Mouse (Mus musculus) heart, embryonic 10.5 days (tissue): ENCODE data around the gene Spata22. TPM values are rescaled to one million over a fixed set of nuclear protein-coding genes. Genes with fewer than 3 reads are reported as not detected.

ENCODE experiments used
- DNase-seq: peaks from one replicate; pipeline ENCODE4 v3.0.0-alpha.2; 2017; ENCODE audit warnings: low spot score
- H3K27ac ChIP-seq: fragments of 300-500 bp; sonication (generic); 2 replicates; pipeline ENCODE4 v1.5.1; 2016; ENCODE audit warnings: mild to moderate bottlenecking
- H3K27me3 ChIP-seq: fragments of 300-500 bp; sonication (generic); 2 replicates; pipeline ENCODE4 v1.6.1; 2016; ENCODE audit warnings: mild to moderate bottlenecking; ENCODE audit not compliant: poor library complexity, insufficient read depth, severe bottlenecking
- H3K36me3 ChIP-seq: fragments of 300-500 bp; sonication (generic); 2 replicates; pipeline ENCODE4 v1.6.1; 2016; ENCODE audit warnings: mild to moderate bottlenecking, moderate library complexity
- H3K4me1 ChIP-seq: fragments of 300-500 bp; sonication (generic); 2 replicates; pipeline ENCODE4 v1.6.1; 2016; ENCODE audit warnings: mild to moderate bottlenecking
- H3K4me3 ChIP-seq: fragments of 300-500 bp; sonication (generic); 2 replicates; pipeline ENCODE4 v1.5.1; 2016; ENCODE audit warnings: mild to moderate bottlenecking, moderate library complexity
- H3K9me3 ChIP-seq: fragments of 300-500 bp; sonication (generic); 2 replicates; pipeline ENCODE4 v1.6.1; 2016; ENCODE audit warnings: mild to moderate bottlenecking, moderate library complexity
- WGBS: fragments of 180-500 bp; shearing (Covaris S2); methylation state at CpG from one replicate; pipeline ENCODE4 v1.1.7; 2016; 5-methylcytosine and 5-hydroxymethylcytosine counted together
- polyA plus RNA-seq: library from polyadenylated mRNA; unstranded; fragments of >200 nt; fragmentation: Nextera tagmentation; extraction: Ambion mirVana; gene quantifications from 2 replicates; pipeline ENCODE4 v1.2.1, GENCODE M21; 2016

Spata22 gene
- polyA plus RNA-seq, 1 experiment from 2014 or later, result not detected

DNA sequence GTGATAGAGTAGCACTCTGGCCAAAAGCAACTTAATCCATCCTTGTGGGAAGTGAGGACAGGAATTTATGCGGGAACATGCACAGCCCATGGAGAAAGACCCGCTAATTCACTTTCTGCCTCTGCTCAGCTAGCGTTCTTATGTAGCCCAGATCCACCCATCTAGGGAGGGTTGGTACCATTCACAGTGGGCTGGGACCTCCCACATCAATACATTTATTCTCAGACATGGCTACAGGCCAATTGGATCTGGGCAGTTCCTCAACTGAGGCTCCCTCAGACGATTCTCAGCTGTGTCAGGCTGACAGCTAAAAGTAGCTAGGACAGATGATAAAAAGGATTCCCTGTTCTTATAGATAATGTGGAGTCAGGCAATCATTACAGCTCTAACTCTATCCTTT, 2.2 kb upstream of the Spata22 start:
- Histone ChIP-seq H3K36me3 (no peaks in the 10 kb centered on the region), H3K27me3 (no peaks in the 10 kb centered on the region), H3K27ac (no peak overlapping the region), H3K9me3 (no peaks in the 10 kb centered on the region), H3K4me3 (no peak overlapping the region), H3K4me1 (no peaks in the 10 kb centered on the region)
- WGBS, result 69% methylated on average over 4 of the region's 4 CpGs
- DNase-seq, result no peak

DNA sequence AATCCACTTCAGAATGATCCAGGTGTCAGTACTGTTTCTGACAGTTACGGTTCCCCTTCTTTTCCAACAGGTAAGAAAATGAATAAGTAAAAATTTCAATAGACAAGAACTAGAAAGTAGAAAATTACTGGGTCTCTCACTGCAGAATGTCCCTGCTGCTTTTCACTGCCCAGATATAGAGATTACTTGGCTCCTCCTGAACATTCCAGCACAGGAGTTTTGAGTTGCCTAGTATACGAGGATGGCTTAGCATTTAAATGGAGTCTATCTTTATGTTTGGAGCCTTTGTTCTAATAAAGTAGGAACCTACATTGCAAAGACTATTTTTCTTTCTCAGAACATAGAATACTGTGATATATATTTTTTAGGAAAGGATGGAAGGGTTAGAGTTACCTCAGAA, 3.8 kb downstream of the Spata22 start:
- H3K4me3 ChIP-seq, result no peak overlapping the region
- H3K36me3 ChIP-seq, result no peaks in the 10 kb centered on the region
- DNase-seq, result no peak
- no peaks in the 10 kb centered on the region for H3K9me3 ChIP-seq
- H3K27ac ChIP-seq, result no peak overlapping the region
- H3K27me3 ChIP-seq, result no peaks in the 10 kb centered on the region
- 74% methylated on average over 2 of the region's 2 CpGs for WGBS
- no peaks in the 10 kb centered on the region for H3K4me1 ChIP-seq

- no peaks in the 10 kb centered on the region for H3K4me1 ChIP-seq
- H3K36me3 ChIP-seq, result no peaks in the 10 kb centered on the region
- DNase-seq, result no peak
- H3K27ac ChIP-seq, result no peak overlapping the region
- H3K4me3 ChIP-seq, result no peak overlapping the region
- no peaks in the 10 kb centered on the region for H3K27me3 ChIP-seq
- 61% methylated on average over 4 of the region's 4 CpGs for WGBS
- H3K9me3 ChIP-seq, result no peaks in the 10 kb centered on the region
These were observed 7.4 kb downstream of the Spata22 start for GRCm38 (mm10) chr11:73336919-73337318.

DNA sequence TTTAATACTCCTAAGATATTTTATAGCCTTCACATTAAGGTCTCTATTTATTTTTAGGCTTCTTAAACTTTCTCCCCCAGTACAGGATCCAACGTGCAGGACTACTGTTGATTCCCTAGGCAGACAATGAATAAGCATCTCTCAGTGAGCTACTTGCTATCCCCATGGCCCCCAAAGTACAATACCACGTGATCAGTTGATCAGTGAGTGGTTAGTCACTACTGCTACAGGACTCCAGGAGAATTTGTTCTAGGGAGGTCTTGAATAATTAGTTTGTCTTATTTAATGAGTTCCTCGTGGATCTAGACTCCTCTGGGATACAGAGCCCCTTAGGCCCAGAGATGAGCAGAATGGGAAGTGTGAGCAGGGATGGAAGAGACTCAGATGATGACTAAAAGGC, 20.9 kb downstream of the Spata22 start, which contains the start of gene Olfr20:
Gene Olfr20, plus strand, starts transcription at position 301 of the 400 bp plus-strand sequence.
- Histone ChIP-seq H3K27me3 (no peaks in the 10 kb centered on the region), H3K4me3 (no peak within 1 kb of the TSS), H3K36me3 (no peaks in the 10 kb centered on the region), H3K9me3 (no peaks in the 10 kb centered on the region), H3K27ac (no peak within 1 kb of the TSS), H3K4me1 (no peaks in the 10 kb centered on the region)
- 42% methylated on average over 3 of the region's 3 CpGs for WGBS
- no peak for DNase-seq

GRCm38 (mm10) chr11:73370946-73371345, 41.4 kb downstream of the Spata22 start, which contains the start of gene Olfr376:
Gene Olfr376 (plus strand): TSS chr11:73371246.
- 90% methylated on average over 2 of the region's 2 CpGs for WGBS
- Histone ChIP-seq H3K4me1 (no peaks in the 10 kb centered on the region), H3K4me3 (no peak within 1 kb of the TSS), H3K27me3 (no peaks in the 10 kb centered on the region), H3K36me3 (no peaks in the 10 kb centered on the region), H3K9me3 (0 out of 2 replicates have a peak, but pooled peaks cover 3% of the 10 kb centered on the region), H3K27ac (no peak within 1 kb of the TSS)
- DNase-seq, result no peak

DNA sequence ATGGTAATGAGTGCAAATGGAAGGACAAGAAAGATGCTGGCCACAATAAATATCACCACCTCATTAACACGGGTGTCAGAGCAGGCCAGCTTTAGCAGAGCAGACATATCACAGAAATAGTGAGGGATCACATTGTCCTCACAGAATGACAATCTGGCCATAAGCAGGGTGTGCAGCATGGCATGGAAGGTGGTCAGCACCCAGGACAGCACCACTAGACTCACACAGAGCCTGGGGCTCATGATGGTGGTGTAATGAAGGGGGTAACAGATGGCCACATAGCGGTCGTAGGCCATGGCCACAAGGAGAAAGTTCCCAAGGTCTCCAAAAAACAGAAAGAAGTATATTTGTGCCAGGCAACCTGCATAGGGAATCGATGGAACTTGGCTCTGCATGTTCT, 65.8 kb downstream of the Spata22 start:
- H3K27ac ChIP-seq, result no peak overlapping the region
- no peaks in the 10 kb centered on the region for H3K27me3 ChIP-seq
- WGBS, result 69% methylated on average over 4 of the region's 4 CpGs
- no peak overlapping the region for H3K4me3 ChIP-seq
- H3K36me3 ChIP-seq, result no peaks in the 10 kb centered on the region
- H3K9me3 ChIP-seq, result no peaks in the 10 kb centered on the region
- H3K4me1 ChIP-seq, result no peaks in the 10 kb centered on the region
- DNase-seq, result no peak

Other genes with a start within 250 kb of the Spata22 start
- 0.25 and 0.44 TPM in 2 replicates for gene Itgae, start 239.2 kb upstream of the Spata22 start, polyA plus RNA-seq
- 16.2 and 17.3 TPM in 2 replicates for gene Haspin, start 191.4 kb upstream of the Spata22 start, polyA plus RNA-seq
- gene P2rx5, start 169.3 kb upstream of the Spata22 start, polyA plus RNA-seq, result 0.41 and 0.97 TPM in 2 replicates
- 107 and 126 TPM in 2 replicates for gene Emc6, start 152.7 kb upstream of the Spata22 start, polyA plus RNA-seq
- 249 and 253 TPM in 2 replicates for gene Tax1bp3, start 152.7 kb upstream of the Spata22 start, polyA plus RNA-seq
- gene Ctns, start 130.7 kb upstream of the Spata22 start, polyA plus RNA-seq, result 11.9 and 14.0 TPM in 2 replicates
- gene Shpk, start 130.3 kb upstream of the Spata22 start, polyA plus RNA-seq, result 0.54 and 0.62 TPM in 2 replicates
- not detected in 2 replicates for gene Trpv1, start 95.4 kb upstream of the Spata22 start, polyA plus RNA-seq
- gene Trpv3, start 62.4 kb upstream of the Spata22 start, polyA plus RNA-seq, result 0.03 TPM in 1 of 2 replicates, not detected in the other
- gene Aspa, start 145 bp upstream of the Spata22 start, polyA plus RNA-seq, result not detected in 2 replicates
- gene Gm49340, start within 50 bp of the Spata22 start, polyA plus RNA-seq, result not detected in 2 replicates
- gene Olfr20, start 21.0 kb downstream of the Spata22 start, polyA plus RNA-seq, result not detected in 2 replicates
- gene Olfr376, start 41.5 kb downstream of the Spata22 start, polyA plus RNA-seq, result not detected in 2 replicates
- gene Olfr1, start 69.9 kb downstream of the Spata22 start, polyA plus RNA-seq, result not detected in 2 replicates
- gene Olfr378, start 98.7 kb downstream of the Spata22 start, polyA plus RNA-seq, result not detected in 2 replicates
- gene Olfr380, start 127.8 kb downstream of the Spata22 start, polyA plus RNA-seq, result not detected in 2 replicates
- gene Olfr381, start 161.9 kb downstream of the Spata22 start, polyA plus RNA-seq, result not detected in 2 replicates
- not detected in 2 replicates for gene Olfr382, start 187.5 kb downstream of the Spata22 start, polyA plus RNA-seq